Mouse (Mus musculus): ENCODE data around the gene Cys1.

Gene Cys1

GRCm38 (mm10) chr12:24697484-24698204 is 16.0 kb upstream of the Cys1 start:
- no peak for DNase-seq

- DNase-seq = peak; percentile 81
Measured at GRCm38 (mm10) chr12:24696500-24697483, 15.2 kb upstream of the Cys1 start.

GRCm38 (mm10) chr12:24690351-24690750 is 8.7 kb upstream of the Cys1 start:
- no peak for DNase-seq

GRCm38 (mm10) chr12:24686696-24687346 is 5.2 kb upstream of the Cys1 start:
- no peak for DNase-seq

- DNase-seq = no peak
Measured at GRCm38 (mm10) chr12:24686038-24686695, 4.6 kb upstream of the Cys1 start.

- DNase-seq = no peak
Measured at GRCm38 (mm10) chr12:24683461-24683860, 1.8 kb upstream of the Cys1 start.

GRCm38 (mm10) chr12:24682563-24682962 is 950 bp upstream of the Cys1 start:
- DNase-seq = peak; percentile 42

GRCm38 (mm10) chr12:24680492-24681285 is 924 bp downstream of the Cys1 start:
- peak; percentile 35 for DNase-seq

GRCm38 (mm10) chr12:24680096-24680491 is 1.5 kb downstream of the Cys1 start:
- DNase-seq = peak; percentile 55

- DNase-seq = no peak
Measured at GRCm38 (mm10) chr12:24662131-24662530, 19.5 kb downstream of the Cys1 start.

- no peak for DNase-seq
Measured at GRCm38 (mm10) chr12:24661100-24661499, 20.5 kb downstream of the Cys1 start.

- DNase-seq = no peak
Measured at GRCm38 (mm10) chr12:24659923-24660322, 21.7 kb downstream of the Cys1 start.

- DNase-seq = no peak
Measured at GRCm38 (mm10) chr12:24658998-24659397, 22.6 kb downstream of the Cys1 start.

- no peak for DNase-seq
Measured at GRCm38 (mm10) chr12:24656436-24656835, 25.2 kb downstream of the Cys1 start.

- no peak for DNase-seq
Measured at GRCm38 (mm10) chr12:24654065-24654862, 27.3 kb downstream of the Cys1 start.

GRCm38 (mm10) chr12:24651642-24652342 is 29.8 kb downstream of the Cys1 start:
- peak; percentile 90 for DNase-seq

- DNase-seq = peak; percentile 98
Measured at GRCm38 (mm10) chr12:24651063-24651557, 30.5 kb downstream of the Cys1 start, which contains the start of gene Klf11. TSS of gene Klf11 (plus strand) at chr12:24651274.

GRCm38 (mm10) chr12:24650415-24651062 is 31.1 kb downstream of the Cys1 start:
- no peak for DNase-seq

- no peak for DNase-seq
Measured at GRCm38 (mm10) chr12:24648094-24648493, 33.5 kb downstream of the Cys1 start.

Measured in right cerebral cortex, postnatal 25 days (tissue).